Mouse (Mus musculus) regulatory T cell (primary cell): ENCODE results near the gene Gfap.

Experiments
- in situ Hi-C: fragments of 300-600 bp; cut with MboI, MseI; formaldehyde crosslinking; loops from one replicate; pipeline ENCODE4 v1.15.1; 2025; ENCODE audit warnings: high pct_unique_total_duplicates

The Gfap gene

GRCm38 (mm10) chr11:102900763-102901162 lies at the start of gene Gfap:
Gfap (minus strand) TSS chr11:102900912.
- in situ Hi-C loops, result no loop called here

GRCm38 (mm10) chr11:102948043-102948961 lies 47.6 kb upstream of the Gfap start:
- in situ Hi-C loops, result no loop called here

- in situ Hi-C loops, result no loop called here
Observed at GRCm38 (mm10) chr11:102946992-102947343, 46.3 kb upstream of the Gfap start.

- in situ Hi-C loops, result no loop called here
Observed at GRCm38 (mm10) chr11:102946265-102946991, 45.7 kb upstream of the Gfap start, which contains the start of gene C1ql1. C1ql1 (minus strand) TSS chr11:102946688.

GRCm38 (mm10) chr11:102945306-102946264 lies 44.9 kb upstream of the Gfap start:
- in situ Hi-C loops, result no loop called here

GRCm38 (mm10) chr11:102941236-102941635 lies 40.5 kb upstream of the Gfap start:
- in situ Hi-C loops, result loop anchor here (5.0 kb wide), 1 partner anchor 41 kb away; no protein-coding TSS in a partner anchor

- in situ Hi-C loops, result no loop called here
Observed at GRCm38 (mm10) chr11:102939024-102939675, 38.4 kb upstream of the Gfap start.

GRCm38 (mm10) chr11:102937529-102938182 lies 36.9 kb upstream of the Gfap start:
- in situ Hi-C loops, result no loop called here

- in situ Hi-C loops, result no loop called here
Observed at GRCm38 (mm10) chr11:102936272-102936671, 35.6 kb upstream of the Gfap start.

- in situ Hi-C loops, result no loop called here
Observed at GRCm38 (mm10) chr11:102930672-102931071, 30.0 kb upstream of the Gfap start.

GRCm38 (mm10) chr11:102925351-102925717 lies 24.6 kb upstream of the Gfap start:
- in situ Hi-C loops, result no loop called here

- in situ Hi-C loops, result no loop called here
Observed at GRCm38 (mm10) chr11:102924557-102925350, 24.0 kb upstream of the Gfap start, which contains the start of gene Kif18b. Kif18b (minus strand) TSS chr11:102925124.

- in situ Hi-C loops, result no loop called here
Observed at GRCm38 (mm10) chr11:102921491-102921890, 20.8 kb upstream of the Gfap start.

GRCm38 (mm10) chr11:102918077-102918476 lies 17.4 kb upstream of the Gfap start:
- in situ Hi-C loops, result no loop called here

- in situ Hi-C loops, result no loop called here
Observed at GRCm38 (mm10) chr11:102915380-102915779, 14.7 kb upstream of the Gfap start.

GRCm38 (mm10) chr11:102911376-102911775 lies 10.7 kb upstream of the Gfap start:
- in situ Hi-C loops, result no loop called here

- in situ Hi-C loops, result no loop called here
Observed at GRCm38 (mm10) chr11:102903654-102904053, 2.9 kb upstream of the Gfap start.

GRCm38 (mm10) chr11:102902107-102902506 lies 1.4 kb upstream of the Gfap start:
- in situ Hi-C loops, result no loop called here

- in situ Hi-C loops, result no loop called here
Observed at GRCm38 (mm10) chr11:102901199-102901598, 487 bp upstream of the Gfap start.
